Mouse (Mus musculus) embryonic facial prominence, embryonic 12.5 days (tissue): Measurements from ENCODE around the gene Nsun2. TPM values are rescaled to one million over a fixed set of nuclear protein-coding genes. Genes with fewer than 3 reads are reported as not detected.

Source experiments
- ATAC-seq: fragments of 200-750 bp; cut with Nextera tagmentation; 2 replicates; pipeline ENCODE4 v1.8.0; 2017; ENCODE audit not compliant: insufficient number of reproducible peaks, insufficient read depth, low FRiP score, low TSS enrichment
- H3K27ac ChIP-seq: fragments of 300-500 bp; sonication (generic); 2 replicates; pipeline ENCODE4 v1.5.1; 2016; ENCODE audit warnings: mild to moderate bottlenecking
- H3K27me3 ChIP-seq: fragments of 300-500 bp; sonication (generic); 2 replicates; pipeline ENCODE4 v1.6.1; 2016; ENCODE audit warnings: mild to moderate bottlenecking, moderate library complexity
- H3K36me3 ChIP-seq: fragments of 300-500 bp; sonication (generic); 2 replicates; pipeline ENCODE4 v1.6.1; 2016; ENCODE audit warnings: mild to moderate bottlenecking
- H3K4me1 ChIP-seq: fragments of 300-500 bp; sonication (generic); 2 replicates; pipeline ENCODE4 v1.6.1; 2016
- H3K4me2 ChIP-seq: fragments of 300-500 bp; sonication (generic); replicated peaks from 2 replicates; pipeline ENCODE4 v1.6.1; 2016; ENCODE audit warnings: mild to moderate bottlenecking, moderate library complexity
- H3K4me3 ChIP-seq: fragments of 300-500 bp; sonication (generic); 2 replicates; pipeline ENCODE4 v1.5.1; 2016; ENCODE audit warnings: mild to moderate bottlenecking
- H3K9ac ChIP-seq: fragments of 300-500 bp; sonication (generic); 2 replicates; pipeline ENCODE4 v1.6.1; 2016; ENCODE audit warnings: mild to moderate bottlenecking, moderate library complexity
- H3K9me3 ChIP-seq: fragments of 300-500 bp; sonication (generic); 2 replicates; pipeline ENCODE4 v1.6.1; 2016; ENCODE audit warnings: mild to moderate bottlenecking, moderate library complexity
- WGBS: fragments of 180-500 bp; shearing (Covaris S2); methylation state at CpG from one replicate; pipeline ENCODE4 v1.1.7; 2016; 5-methylcytosine and 5-hydroxymethylcytosine counted together
- polyA plus RNA-seq: library from polyadenylated mRNA; unstranded; fragments of >200 nt; fragmentation: Nextera tagmentation; extraction: Ambion mirVana; gene quantifications from 2 replicates; pipeline ENCODE4 v1.2.1, GENCODE M21; 2016

The Nsun2 gene
- polyA plus RNA-seq, 1 experiment from 2014 or later, result 124 TPM

GRCm38 (mm10) chr13:69541776-69542175 is 8.2 kb downstream of the Nsun2 start:
- Histone ChIP-seq H3K9ac (no peak overlapping the region), H3K36me3 (no peaks in the 10 kb centered on the region), H3K27ac (no peak overlapping the region), H3K9me3 (no peaks in the 10 kb centered on the region), H3K4me2 (no peak overlapping the region), H3K27me3 (no peaks in the 10 kb centered on the region), H3K4me1 (peaks cover 22% of the 10 kb centered on the region), H3K4me3 (no peak overlapping the region)
- ATAC-seq, result no peak
- 73% methylated on average over 10 of the region's 10 CpGs for WGBS

DNA sequence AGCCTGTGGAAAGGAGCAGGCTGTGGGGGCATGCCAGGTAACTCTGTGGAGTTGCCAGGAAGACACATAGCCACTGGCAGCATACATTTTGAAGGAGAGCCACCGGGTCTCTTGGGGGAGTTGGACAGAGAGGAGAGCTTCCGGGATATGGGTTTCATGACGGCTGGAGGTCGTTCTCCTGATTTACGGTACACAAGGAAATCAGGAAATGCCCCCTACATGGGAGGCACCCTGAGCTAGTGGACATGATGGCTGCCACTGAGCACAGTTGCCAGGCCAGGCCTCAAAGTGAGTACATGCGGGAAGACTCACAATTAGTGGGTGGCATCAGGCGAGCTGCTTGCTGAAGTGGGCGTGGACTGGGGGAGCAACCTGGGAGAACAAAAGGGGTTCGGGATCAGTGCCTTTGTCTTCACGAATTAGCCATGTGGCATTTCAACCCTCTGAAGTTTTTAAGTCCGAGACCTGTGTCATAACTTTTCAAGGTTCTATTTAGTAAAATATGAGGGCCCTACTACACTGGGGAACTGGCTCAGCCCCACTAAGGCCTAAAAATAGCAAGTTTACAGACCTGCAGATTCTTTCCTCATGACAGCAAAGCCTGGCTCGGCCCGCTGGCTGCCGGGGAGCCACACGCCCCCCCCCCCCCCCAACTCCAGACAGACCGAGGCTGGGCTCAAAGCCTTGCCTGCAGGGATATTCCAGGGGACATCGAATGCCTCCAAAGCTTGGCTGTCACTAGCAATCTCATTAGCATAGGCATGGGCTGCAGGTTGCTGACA is 9.2 kb downstream of the Nsun2 start:
- H3K4me1 ChIP-seq, result peaks cover 22% of the 10 kb centered on the region
- no peaks in the 10 kb centered on the region for H3K36me3 ChIP-seq
- 39% methylated on average over 17 of the region's 17 CpGs for WGBS
- ATAC-seq, result no peak
- H3K4me2 ChIP-seq, result no peak overlapping the region
- no peaks in the 10 kb centered on the region for H3K27me3 ChIP-seq
- H3K27ac ChIP-seq, result no peak overlapping the region
- H3K9me3 ChIP-seq, result no peaks in the 10 kb centered on the region
- no peak overlapping the region for H3K4me3 ChIP-seq
- no peak overlapping the region for H3K9ac ChIP-seq

DNA sequence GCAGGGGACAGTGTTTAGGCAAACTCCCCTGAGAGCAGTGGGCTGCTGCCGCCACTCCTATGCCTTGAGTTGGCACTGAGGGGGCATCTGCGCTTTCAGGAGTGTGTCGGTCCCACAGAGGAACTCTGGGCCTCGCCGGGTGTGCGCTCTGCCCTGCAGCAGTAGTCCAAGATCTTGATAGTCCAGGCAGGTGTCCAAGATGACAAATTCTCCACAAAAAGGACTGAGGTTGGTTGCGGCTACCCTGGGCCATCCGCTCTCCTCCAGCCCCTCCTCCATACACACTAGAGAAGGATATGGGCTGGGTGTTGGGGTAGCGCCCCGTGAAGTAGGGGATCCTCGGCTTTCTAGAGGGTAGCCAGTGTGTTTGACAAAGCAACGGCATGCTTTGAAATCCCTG is 10.0 kb downstream of the Nsun2 start:
- H3K36me3 ChIP-seq, result no peaks in the 10 kb centered on the region
- H3K27me3 ChIP-seq, result no peaks in the 10 kb centered on the region
- ATAC-seq, result peak; percentile 53
- peaks cover 15% of the 10 kb centered on the region for H3K4me1 ChIP-seq
- H3K27ac ChIP-seq, result no peak overlapping the region
- H3K9me3 ChIP-seq, result no peaks in the 10 kb centered on the region
- no peak overlapping the region for H3K4me3 ChIP-seq
- 50% methylated on average over 12 of the region's 12 CpGs for WGBS
- H3K9ac ChIP-seq, result no peak overlapping the region
- H3K4me2 ChIP-seq, result peak overlapping the region; percentile 14

GRCm38 (mm10) chr13:69545019-69545418 is 11.5 kb downstream of the Nsun2 start:
- no peak overlapping the region for H3K4me2 ChIP-seq
- no peaks in the 10 kb centered on the region for H3K27me3 ChIP-seq
- H3K4me3 ChIP-seq, result no peak overlapping the region
- no peak for ATAC-seq
- H3K27ac ChIP-seq, result no peak overlapping the region
- WGBS, result 25% methylated on average over 3 of the region's 3 CpGs
- no peaks in the 10 kb centered on the region for H3K9me3 ChIP-seq
- 0 out of 2 replicates have a peak, but pooled peaks cover 6% of the 10 kb centered on the region for H3K4me1 ChIP-seq
- H3K36me3 ChIP-seq, result no peaks in the 10 kb centered on the region
- H3K9ac ChIP-seq, result no peak overlapping the region

DNA sequence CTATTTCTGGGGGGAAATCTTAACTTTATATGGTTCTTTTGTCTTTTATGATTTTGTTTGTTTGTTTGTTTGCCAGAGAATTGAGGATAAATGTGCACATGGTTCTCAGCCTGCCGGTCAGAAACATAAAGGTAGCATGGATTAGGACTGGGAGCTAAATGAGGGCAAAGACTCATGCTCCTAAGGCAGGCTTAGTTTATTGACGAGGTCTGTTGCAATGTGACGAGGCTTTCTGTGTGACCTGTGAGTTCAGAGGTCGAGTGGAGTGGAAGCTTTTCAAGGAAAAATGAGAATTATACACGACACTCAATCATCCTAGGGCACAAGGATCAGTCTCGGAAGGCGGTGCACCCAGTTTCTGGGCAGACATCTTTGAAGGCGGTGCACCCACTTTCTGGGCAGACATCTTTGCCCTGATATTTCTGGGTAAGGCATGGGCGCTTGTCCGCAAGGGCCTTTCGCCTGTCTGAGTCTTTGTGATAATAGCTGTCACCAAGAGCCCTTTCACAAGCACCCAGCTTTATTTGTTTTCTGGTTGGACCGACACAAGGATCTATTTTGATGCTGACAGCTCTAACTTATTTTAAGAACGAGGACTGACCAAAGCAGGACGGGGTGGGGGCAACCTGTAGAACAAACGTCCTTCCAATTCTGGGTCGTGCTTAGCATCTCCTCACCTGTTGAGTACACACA is 14.1 kb downstream of the Nsun2 start:
- no peak for ATAC-seq
- Histone ChIP-seq H3K36me3 (no peaks in the 10 kb centered on the region), H3K4me3 (no peak overlapping the region), H3K27me3 (no peaks in the 10 kb centered on the region), H3K27ac (no peak overlapping the region), H3K9ac (no peak overlapping the region), H3K4me1 (0 out of 2 replicates have a peak, but pooled peaks cover 5% of the 10 kb centered on the region), H3K9me3 (no peaks in the 10 kb centered on the region), H3K4me2 (no peak overlapping the region)
- 68% methylated on average over 16 of the region's 16 CpGs for WGBS

DNA sequence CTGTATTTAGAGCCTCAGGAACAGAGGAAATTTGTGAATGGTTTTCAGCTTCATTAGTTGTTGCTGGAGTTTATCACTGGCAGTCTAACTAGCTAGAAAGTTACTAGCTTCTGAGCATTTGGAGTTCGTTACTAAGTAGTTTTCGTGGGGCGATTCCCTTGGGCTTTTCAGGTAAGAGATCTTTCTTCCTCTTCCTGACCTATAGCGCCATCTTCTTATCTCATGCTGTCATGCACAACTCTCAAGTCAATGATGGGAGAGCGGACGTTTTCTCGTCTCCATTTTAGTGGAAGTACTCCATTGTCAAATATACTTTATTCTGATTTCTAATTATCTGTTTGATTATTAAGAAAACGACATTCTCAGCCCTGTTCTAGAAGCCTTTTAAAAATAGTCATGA is 16.4 kb downstream of the Nsun2 start:
- H3K36me3 ChIP-seq, result no peaks in the 10 kb centered on the region
- no peak overlapping the region for H3K4me3 ChIP-seq
- H3K4me2 ChIP-seq, result no peak overlapping the region
- H3K9me3 ChIP-seq, result no peaks in the 10 kb centered on the region
- no peak overlapping the region for H3K9ac ChIP-seq
- no peaks in the 10 kb centered on the region for H3K4me1 ChIP-seq
- ATAC-seq, result no peak
- 44% methylated on average over 8 of the region's 8 CpGs for WGBS
- no peaks in the 10 kb centered on the region for H3K27me3 ChIP-seq
- H3K27ac ChIP-seq, result no peak overlapping the region

DNA sequence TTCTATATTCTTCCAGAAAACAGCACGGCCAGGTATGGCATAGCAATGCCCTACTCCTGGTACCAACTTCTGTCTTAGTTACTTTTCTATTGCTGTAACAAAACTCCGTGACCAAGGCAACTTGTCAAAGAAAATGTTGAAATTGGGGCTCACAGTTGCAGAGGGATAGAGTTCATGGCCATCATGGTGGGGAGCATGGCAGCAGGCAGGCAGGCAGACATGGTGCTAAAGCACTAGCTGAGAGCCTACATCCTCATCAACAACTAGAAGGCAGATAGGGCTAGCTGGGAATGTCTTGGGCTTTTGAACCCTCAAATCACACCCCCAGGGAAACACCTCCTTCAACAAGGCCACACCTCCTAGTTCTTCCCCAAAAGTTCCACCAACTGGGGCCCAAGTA is 17.3 kb downstream of the Nsun2 start:
- no peak for ATAC-seq
- WGBS, result 82% methylated on average over 2 of the region's 2 CpGs
- Histone ChIP-seq H3K9ac (no peak overlapping the region), H3K9me3 (no peaks in the 10 kb centered on the region), H3K27me3 (no peaks in the 10 kb centered on the region), H3K36me3 (no peaks in the 10 kb centered on the region), H3K4me2 (no peak overlapping the region), H3K4me1 (no peaks in the 10 kb centered on the region), H3K4me3 (no peak overlapping the region), H3K27ac (no peak overlapping the region)

DNA sequence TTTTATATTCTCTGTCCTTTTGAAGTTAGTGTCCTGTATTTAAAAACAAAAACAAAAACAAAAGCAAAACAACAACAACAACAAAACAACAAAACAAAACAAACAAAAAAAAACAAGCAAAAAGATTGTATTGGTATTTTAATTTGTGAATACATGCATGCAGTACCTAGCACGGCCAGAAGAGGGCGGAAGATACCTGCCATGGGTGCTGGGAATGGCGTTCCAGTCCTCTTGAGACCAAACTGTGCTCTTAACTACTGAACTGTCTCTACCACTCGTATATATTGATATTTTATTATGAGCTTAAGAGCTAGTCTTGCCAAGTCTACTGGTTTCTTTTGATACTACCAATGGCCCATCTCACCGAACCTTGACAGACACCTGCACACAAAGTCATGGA is 19.5 kb downstream of the Nsun2 start:
- no peaks in the 10 kb centered on the region for H3K36me3 ChIP-seq
- H3K9ac ChIP-seq, result no peak overlapping the region
- no peaks in the 10 kb centered on the region for H3K9me3 ChIP-seq
- no peak for ATAC-seq
- H3K27me3 ChIP-seq, result no peaks in the 10 kb centered on the region
- no peak overlapping the region for H3K27ac ChIP-seq
- no peak overlapping the region for H3K4me2 ChIP-seq
- H3K4me3 ChIP-seq, result no peak overlapping the region
- no peaks in the 10 kb centered on the region for H3K4me1 ChIP-seq
- 20% methylated on average over 5 of the region's 5 CpGs for WGBS

- Histone ChIP-seq H3K27ac (no peak overlapping the region), H3K27me3 (no peaks in the 10 kb centered on the region), H3K4me2 (no peak overlapping the region), H3K4me3 (no peak overlapping the region), H3K4me1 (no peaks in the 10 kb centered on the region), H3K36me3 (no peaks in the 10 kb centered on the region), H3K9ac (no peak overlapping the region), H3K9me3 (no peaks in the 10 kb centered on the region)
- no peak for ATAC-seq
- WGBS, result 79% methylated on average over 9 of the region's 9 CpGs
Observed at GRCm38 (mm10) chr13:69554255-69554654, 20.7 kb downstream of the Nsun2 start.

DNA sequence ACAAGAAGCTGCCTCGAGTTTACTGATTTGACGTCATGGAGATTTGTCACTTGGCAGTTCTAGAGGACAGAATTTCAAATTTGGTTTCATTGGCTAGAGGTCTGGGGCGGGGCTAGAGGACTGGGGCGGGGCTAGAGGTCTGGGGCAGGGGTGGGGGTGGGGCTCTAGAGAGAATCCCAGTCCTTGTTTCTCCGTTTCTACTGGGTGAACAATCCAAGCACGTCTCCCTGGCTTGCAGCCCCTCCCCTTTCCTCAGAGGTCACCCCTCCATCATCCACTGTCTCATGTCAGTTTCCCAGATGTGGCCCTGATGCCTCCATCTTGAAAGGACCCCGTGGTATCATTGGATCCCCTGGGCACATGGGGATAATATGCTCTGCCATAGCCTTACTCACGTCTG is 21.5 kb downstream of the Nsun2 start:
- H3K36me3 ChIP-seq, result no peaks in the 10 kb centered on the region
- 27% methylated on average over 8 of the region's 8 CpGs for WGBS
- no peak overlapping the region for H3K4me3 ChIP-seq
- H3K9ac ChIP-seq, result no peak overlapping the region
- H3K9me3 ChIP-seq, result no peaks in the 10 kb centered on the region
- H3K27me3 ChIP-seq, result no peaks in the 10 kb centered on the region
- H3K4me1 ChIP-seq, result no peaks in the 10 kb centered on the region
- H3K4me2 ChIP-seq, result no peak overlapping the region
- no peak for ATAC-seq
- H3K27ac ChIP-seq, result no peak overlapping the region

- Histone ChIP-seq H3K4me2 (no peak overlapping the region), H3K36me3 (no peaks in the 10 kb centered on the region), H3K27ac (no peak overlapping the region), H3K27me3 (no peaks in the 10 kb centered on the region), H3K4me3 (no peak overlapping the region), H3K9ac (no peak overlapping the region), H3K4me1 (no peaks in the 10 kb centered on the region), H3K9me3 (no peaks in the 10 kb centered on the region)
- ATAC-seq, result no peak
- 82% methylated on average over 6 of the region's 6 CpGs for WGBS
Observed at GRCm38 (mm10) chr13:69555957-69556482, 22.5 kb downstream of the Nsun2 start.

- no peak overlapping the region for H3K27ac ChIP-seq
- no peak overlapping the region for H3K9ac ChIP-seq
- no peaks in the 10 kb centered on the region for H3K36me3 ChIP-seq
- H3K4me2 ChIP-seq, result no peak overlapping the region
- no peak overlapping the region for H3K4me3 ChIP-seq
- no peaks in the 10 kb centered on the region for H3K4me1 ChIP-seq
- no peaks in the 10 kb centered on the region for H3K9me3 ChIP-seq
- ATAC-seq, result no peak
- no peaks in the 10 kb centered on the region for H3K27me3 ChIP-seq
Observed at GRCm38 (mm10) chr13:69556728-69557127, 23.2 kb downstream of the Nsun2 start.
